Mouse (Mus musculus) c-Kit-negative CD71-positive TER-119-positive erythroid progenitor cells, embryonic 14.5 days (primary cell): ENCODE results near the gene Thada.

Experiments used
- DNase-seq: peaks from one replicate; pipeline ENCODE4 v3.0.0-alpha.2; 2013; ENCODE audit warnings: low read depth, low spot score

Gene Thada

GRCm38 (mm10) chr17:84465753-84466608 lies at the start of gene Thada:
Thada (minus strand) TSS chr17:84466205.
- peak; percentile 98 for DNase-seq

- no peak for DNase-seq
These were observed 46.6 kb upstream of the Thada start for GRCm38 (mm10) chr17:84512516-84513085.

GRCm38 (mm10) chr17:84511682-84512515 lies 45.9 kb upstream of the Thada start, which contains the start of gene Plekhh2:
Plekhh2 (plus strand) TSS chr17:84511895.
- no peak for DNase-seq

GRCm38 (mm10) chr17:84510961-84511639 lies 45.1 kb upstream of the Thada start:
- no peak for DNase-seq

GRCm38 (mm10) chr17:84510355-84510754 lies 44.4 kb upstream of the Thada start:
- DNase-seq = no peak

GRCm38 (mm10) chr17:84509176-84509575 lies 43.2 kb upstream of the Thada start:
- DNase-seq = no peak

GRCm38 (mm10) chr17:84508736-84509135 lies 42.7 kb upstream of the Thada start:
- DNase-seq = no peak

GRCm38 (mm10) chr17:84505922-84506321 lies 39.9 kb upstream of the Thada start:
- DNase-seq = no peak

GRCm38 (mm10) chr17:84502341-84502740 lies 36.3 kb upstream of the Thada start:
- no peak for DNase-seq

GRCm38 (mm10) chr17:84498639-84499038 lies 32.6 kb upstream of the Thada start:
- DNase-seq = no peak

GRCm38 (mm10) chr17:84497972-84498604 lies 32.1 kb upstream of the Thada start:
- DNase-seq = no peak

- DNase-seq = no peak
These were observed 31.6 kb upstream of the Thada start for GRCm38 (mm10) chr17:84497559-84497958.

- DNase-seq = no peak
These were observed 31.0 kb upstream of the Thada start for GRCm38 (mm10) chr17:84497026-84497425.

- no peak for DNase-seq
These were observed 26.4 kb upstream of the Thada start for GRCm38 (mm10) chr17:84492255-84492880.

GRCm38 (mm10) chr17:84487415-84487814 lies 21.4 kb upstream of the Thada start:
- no peak for DNase-seq

GRCm38 (mm10) chr17:84483673-84484320 lies 17.8 kb upstream of the Thada start:
- DNase-seq = no peak

- DNase-seq = no peak
These were observed 16.8 kb upstream of the Thada start for GRCm38 (mm10) chr17:84482831-84483230.

- no peak for DNase-seq
These were observed 14.7 kb upstream of the Thada start for GRCm38 (mm10) chr17:84480464-84481355.

GRCm38 (mm10) chr17:84478276-84478675 lies 12.3 kb upstream of the Thada start:
- no peak for DNase-seq
